Mouse (Mus musculus): ENCODE measurements around the gene Apoc3. TPM values are rescaled to one million over a fixed set of nuclear protein-coding genes. Genes with fewer than 3 reads are reported as not detected.

The Apoc3 gene
- total and polyA plus RNA-seq, 3 experiments: not detected

GRCm38 (mm10) chr9:46256177-46256576, 20.7 kb upstream of the Apoc3 start:
- Histone ChIP-seq H3K9me3 (replicated peaks; ENCODE audit: insufficient read depth, low read length) (no peaks in the 10 kb centered on the region), H3K27me3 (ENCODE audit: control insufficient read depth in 1 of 2, insufficient read depth in 2 of 2, low read length in 2 of 2) (peaks cover 0 to 4% of the 10 kb centered on the region in 2 experiments; a peak in 2 of 4 replicates), H3K36me3 (ENCODE audit: control insufficient read depth in 1 of 2, insufficient read depth in 2 of 2, low read length in 2 of 2) (no peaks in the 10 kb centered on the region), H3K4me1 (ENCODE audit: control insufficient read depth in 1 of 2, insufficient read depth in 2 of 2, low read length in 2 of 2) (no peaks in the 10 kb centered on the region), H3K9ac (ENCODE audit: control insufficient read depth, low read depth, low read length, poor library complexity, severe bottlenecking) (no peak overlapping the region), H3K79me2 (ENCODE audit: control insufficient read depth, insufficient read depth, low read length, poor library complexity) (no peaks in the 10 kb centered on the region), H3K27ac (ENCODE audit: control insufficient read depth, low read depth, low read length) (no peak overlapping the region), H3K4me3 (ENCODE audit: control insufficient read depth in 1 of 2, insufficient read depth in 1 of 2, low read depth in 2 of 2, low read length in 2 of 2) (no peak overlapping the region)
- no peak for TF ChIP-seq TCF12 (IDR thresholded peaks at IDR 0.05; ENCODE audit: low read depth, low read length)
- no peak for TF ChIP-seq MAFK (IDR thresholded peaks at IDR 0.05; ENCODE audit: borderline replicate concordance, low read depth, low read length)
- no peak for TF ChIP-seq ZKSCAN1 (IDR thresholded peaks at IDR 0.05; ENCODE audit: low read depth, low read length)
- no peak for TF ChIP-seq TAL1 (IDR thresholded peaks at IDR 0.05; ENCODE audit: low read length)
- TF ChIP-seq NRF1 (IDR thresholded peaks at IDR 0.05; ENCODE audit: insufficient read depth, low read depth, low read length, poor library complexity, severe bottlenecking): no peak
- TF ChIP-seq ZC3H11A (IDR thresholded peaks at IDR 0.05; ENCODE audit: low read depth, low read length): no peak
- TF ChIP-seq POLR2AphosphoS5 (IDR thresholded peaks at IDR 0.05; ENCODE audit: borderline replicate concordance, low read depth, low read length): no peak
- TF ChIP-seq MYB (IDR thresholded peaks at IDR 0.05; ENCODE audit: low read depth, low read length): no peak
- no peak for TF ChIP-seq TBP (IDR thresholded peaks at IDR 0.05; ENCODE audit: low read depth, low read length)
- TF ChIP-seq MAZ (IDR thresholded peaks at IDR 0.05; ENCODE audit: low read depth, low read length): no peak
- TF ChIP-seq MAX (IDR thresholded peaks at IDR 0.05; ENCODE audit: low read length): no peak
- no peak for TF ChIP-seq GABPA (IDR thresholded peaks at IDR 0.05; ENCODE audit: low read depth, low read length)
- TF ChIP-seq MYC (IDR thresholded peaks at IDR 0.05; ENCODE audit: low read depth, low read length): no peak
- DNase-seq (ENCODE audit: low read depth, low spot score): no peak

- peak; percentile 91 for DNase-seq (ENCODE audit: low read depth, low spot score)
- no peaks in the 10 kb centered on the region for H3K27me3 ChIP-seq (ENCODE audit: control insufficient read depth in 1 of 2, insufficient read depth in 2 of 2, low read length in 2 of 2)
- H3K79me2 ChIP-seq (ENCODE audit: control insufficient read depth, insufficient read depth, low read length, poor library complexity): no peaks in the 10 kb centered on the region
- no peaks in the 10 kb centered on the region for H3K4me1 ChIP-seq (ENCODE audit: control insufficient read depth in 1 of 2, insufficient read depth in 2 of 2, low read length in 2 of 2)
- H3K4me3 ChIP-seq (ENCODE audit: control insufficient read depth in 1 of 2, insufficient read depth in 1 of 2, low read depth in 2 of 2, low read length in 2 of 2): peak overlapping the region; percentile 53 to 63
- H3K9me3 ChIP-seq (replicated peaks; ENCODE audit: insufficient read depth, low read length): no peaks in the 10 kb centered on the region
- H3K36me3 ChIP-seq (ENCODE audit: control insufficient read depth in 1 of 2, insufficient read depth in 2 of 2, low read length in 2 of 2): no peaks in the 10 kb centered on the region
- H3K9ac ChIP-seq (ENCODE audit: control insufficient read depth, low read depth, low read length, poor library complexity, severe bottlenecking): peak overlapping the region; percentile 60
- H3K27ac ChIP-seq (ENCODE audit: control insufficient read depth, low read depth, low read length): no peak overlapping the region
- TF ChIP-seq UBTF (IDR thresholded peaks at IDR 0.05; ENCODE audit: borderline replicate concordance, insufficient read depth, low read depth, low read length) (no peak), ZC3H11A (IDR thresholded peaks at IDR 0.05; ENCODE audit: low read depth, low read length) (peak; percentile 88), TBP (IDR thresholded peaks at IDR 0.05; ENCODE audit: low read depth, low read length) (no peak), MXI1 (IDR thresholded peaks at IDR 0.05; ENCODE audit: low read depth, low read length) (no peak), EP300 (IDR thresholded peaks at IDR 0.05; ENCODE audit: low read depth in 1 of 2, low read length in 2 of 2) (no peak), KAT2A (conservative IDR thresholded peaks at IDR 0.05; ENCODE audit: low read depth, low read length) (no peak), POLR2A (IDR thresholded peaks at IDR 0.05; ENCODE audit: control insufficient read depth in 1 of 2, insufficient read depth in 1 of 2, low read depth in 1 of 2, low read length in 2 of 2, poor library complexity in 1 of 2) (no peak), ZNF384 (IDR thresholded peaks at IDR 0.05; ENCODE audit: low read depth, low read length) (peak; percentile 88), SMC3 (IDR thresholded peaks at IDR 0.05; ENCODE audit: low read depth, low read length) (peak; percentile 85), NRF1 (IDR thresholded peaks at IDR 0.05; ENCODE audit: insufficient read depth, low read depth, low read length, poor library complexity, severe bottlenecking) (no peak), POLR2AphosphoS2 (IDR thresholded peaks at IDR 0.05; ENCODE audit: low read length) (no peak), TCF12 (IDR thresholded peaks at IDR 0.05; ENCODE audit: low read depth, low read length) (no peak), RCOR1 (IDR thresholded peaks at IDR 0.05; ENCODE audit: low read depth, low read length) (no peak), GATA1 (IDR thresholded peaks at IDR 0.05; ENCODE audit: low read depth, low read length) (no peak), ETS1 (IDR thresholded peaks at IDR 0.05; ENCODE audit: low read depth, low read length) (no peak), CHD1 (IDR thresholded peaks at IDR 0.05; ENCODE audit: low read depth, low read length) (no peak), JUND (IDR thresholded peaks at IDR 0.05; ENCODE audit: low read depth, low read length) (peak; percentile 99), MYB (IDR thresholded peaks at IDR 0.05; ENCODE audit: low read depth, low read length) (no peak), USF2 (IDR thresholded peaks at IDR 0.05; ENCODE audit: borderline replicate concordance in 1 of 2, insufficient read depth in 1 of 2, low read depth in 1 of 2, low read length in 2 of 2) (no peak), E2F4 (IDR thresholded peaks at IDR 0.05; ENCODE audit: borderline replicate concordance, low read depth, low read length) (no peak), ZMIZ1 (IDR thresholded peaks at IDR 0.05; ENCODE audit: low read depth, low read length) (no peak), NELFE (IDR thresholded peaks at IDR 0.05; ENCODE audit: low read depth, low read length) (no peak), MAX (IDR thresholded peaks at IDR 0.05; ENCODE audit: low read length) (no peak), USF1 (IDR thresholded peaks at IDR 0.05; ENCODE audit: low read depth, low read length) (no peak)
These were observed 11.4 kb upstream of the Apoc3 start for GRCm38 (mm10) chr9:46246752-46247324.
